Mouse (Mus musculus): ENCODE data around the gene Tmem50a.

GRCm38 (mm10) chr4:134879410-134879981 is 35.3 kb downstream of the Tmem50a start:
- TF ChIP-seq GATA1 (IDR thresholded peaks at IDR 0.05; ENCODE audit: borderline replicate concordance, low read length) (no peak), FLI1 (IDR thresholded peaks at IDR 0.05; ENCODE audit: low read length) (no peak)
